Mouse (Mus musculus) natural killer cell, adult 2 months (primary cell): Measurements from ENCODE around the gene Sod1.
"Not testable (repeated sequence)": the region's sequence is repeated elsewhere in the genome, so short reads cannot be mapped to it uniquely, and the experiment has no call there.

Source experiments
- DNase-seq, 2 experiments: peaks; one replicate each; pipeline ENCODE4 v3.0.0; 2022; ENCODE audit warnings: low spot score in 2 of 2

The Sod1 gene

GRCm38 (mm10) chr16:90211767-90212166, 8.8 kb upstream of the Sod1 start:
- no peak for DNase-seq

- no peak for DNase-seq
Observed at GRCm38 (mm10) chr16:90213477-90214339, 6.8 kb upstream of the Sod1 start.

- DNase-seq: no peak
Observed at GRCm38 (mm10) chr16:90214731-90215565, 5.6 kb upstream of the Sod1 start.

GRCm38 (mm10) chr16:90215879-90216278, 4.7 kb upstream of the Sod1 start:
- DNase-seq: not testable (repeated sequence)

- DNase-seq: no peak
Observed at GRCm38 (mm10) chr16:90216414-90216813, 4.1 kb upstream of the Sod1 start.

- DNase-seq: no peak
Observed at GRCm38 (mm10) chr16:90217356-90217755, 3.2 kb upstream of the Sod1 start.

- DNase-seq: no peak
Observed at GRCm38 (mm10) chr16:90217926-90218325, 2.6 kb upstream of the Sod1 start.

GRCm38 (mm10) chr16:90219445-90219844, 1.1 kb upstream of the Sod1 start:
- not testable (repeated sequence) for DNase-seq

- DNase-seq: peak in 1 of 2 experiments; percentile 7
Observed at GRCm38 (mm10) chr16:90220892-90221431, 408 bp downstream of the Sod1 start.

GRCm38 (mm10) chr16:90221441-90222070, 1.0 kb downstream of the Sod1 start:
- DNase-seq: no peak

GRCm38 (mm10) chr16:90229897-90230296, 9.3 kb downstream of the Sod1 start:
- DNase-seq: no peak

- no peak for DNase-seq
Observed at GRCm38 (mm10) chr16:90231302-90231701, 10.7 kb downstream of the Sod1 start.

- DNase-seq: no peak
Observed at GRCm38 (mm10) chr16:90233702-90234101, 13.1 kb downstream of the Sod1 start.

GRCm38 (mm10) chr16:90234617-90235016, 14.1 kb downstream of the Sod1 start:
- no peak for DNase-seq

GRCm38 (mm10) chr16:90235188-90235587, 14.6 kb downstream of the Sod1 start:
- DNase-seq: no peak

GRCm38 (mm10) chr16:90239128-90239746, 18.7 kb downstream of the Sod1 start:
- no peak for DNase-seq

- DNase-seq: no peak
Observed at GRCm38 (mm10) chr16:90241875-90242274, 21.3 kb downstream of the Sod1 start.

GRCm38 (mm10) chr16:90242426-90243304, 22.1 kb downstream of the Sod1 start:
- DNase-seq: no peak

- no peak for DNase-seq
Observed at GRCm38 (mm10) chr16:90250099-90250498, 29.5 kb downstream of the Sod1 start.

GRCm38 (mm10) chr16:90251256-90251655, 30.7 kb downstream of the Sod1 start:
- DNase-seq: not testable (repeated sequence)
